Mouse (Mus musculus) kidney, adult 11 months (tissue): Measurements from ENCODE around the gene Tnfrsf8.

Source experiments
- DNase-seq: peaks from one replicate; pipeline ENCODE4 v3.0.0; 2022

Tnfrsf8 gene

GRCm38 (mm10) chr4:145229524-145230163 is 85.3 kb downstream of the Tnfrsf8 start:
- DNase-seq = no peak

- no peak for DNase-seq
These were observed 85.9 kb downstream of the Tnfrsf8 start for GRCm38 (mm10) chr4:145229051-145229450.

GRCm38 (mm10) chr4:145224613-145225012 is 90.4 kb downstream of the Tnfrsf8 start:
- DNase-seq = no peak

GRCm38 (mm10) chr4:145222064-145222463 is 92.9 kb downstream of the Tnfrsf8 start:
- no peak for DNase-seq

GRCm38 (mm10) chr4:145221379-145221778 is 93.6 kb downstream of the Tnfrsf8 start:
- DNase-seq = no peak

GRCm38 (mm10) chr4:145220001-145220400 is 95.0 kb downstream of the Tnfrsf8 start:
- DNase-seq = no peak

- DNase-seq = peak; percentile 21
These were observed 95.6 kb downstream of the Tnfrsf8 start for GRCm38 (mm10) chr4:145219240-145219985.

GRCm38 (mm10) chr4:145217837-145218236 is 97.1 kb downstream of the Tnfrsf8 start:
- no peak for DNase-seq
